Mouse (Mus musculus) CH12.LX (cell line): Measurements from ENCODE around the gene Lrrc58. TPM values are rescaled to one million over a fixed set of nuclear protein-coding genes. Genes with fewer than 3 reads are reported as not detected.

Experiments
- DNase-seq: peaks from one replicate; pipeline ENCODE4 v3.0.0-alpha.2; 2013; ENCODE audit errors: extremely low read depth
- H3K27ac ChIP-seq: 2 replicates; pipeline ENCODE4 v1.5.1; 2012; ENCODE audit warnings: low read depth, mild to moderate bottlenecking, control low read depth, moderate library complexity; ENCODE audit not compliant: insufficient read depth
- H3K27me3 ChIP-seq: replicated peaks from 2 replicates; pipeline ENCODE3; 2012; ENCODE audit warnings: inconsistent platforms
- H3K36me3 ChIP-seq, 2 experiments: replicated peaks in 1 of 2; 2 replicates each; pipeline versions ENCODE3 to v1.6.1; 2012; ENCODE audit warnings: inconsistent platforms in 1 of 2, low read length in 1 of 2, mild to moderate bottlenecking in 1 of 2, mixed read lengths in 1 of 2, moderate library complexity in 1 of 2; ENCODE audit not compliant: control insufficient read depth in 1 of 2, insufficient read depth in 1 of 2
- H3K4me1 ChIP-seq, 2 experiments: 2 replicates each; pipeline ENCODE4 v1.6.1; 2012; ENCODE audit warnings: inconsistent platforms in 1 of 2, moderate library complexity in 1 of 2; ENCODE audit not compliant: insufficient read depth in 2 of 2, control insufficient read depth in 1 of 2
- H3K4me2 ChIP-seq: 2 replicates; pipeline ENCODE4 v1.6.1; 2012; ENCODE audit warnings: low read depth, mild to moderate bottlenecking, control low read depth; ENCODE audit not compliant: poor library complexity, insufficient read depth, severe bottlenecking
- H3K4me3 ChIP-seq, 3 experiments: fragments of 150-350 bp in 1 of 3; sonication (generic) in 1 of 3; replicated peaks in 1 of 3; 2 replicates each; pipeline versions ENCODE3 to v1.5.1; 2011 to 2012; ENCODE audit warnings: low read depth in 2 of 3, low read length in 2 of 3, mild to moderate bottlenecking in 2 of 3, moderate library complexity in 2 of 3, control low read depth in 1 of 3, improper control_type of control experiment in 1 of 3, inconsistent platforms in 1 of 3, mixed read lengths in 1 of 3; ENCODE audit not compliant: poor library complexity in 1 of 3
- H3K79me2 ChIP-seq: replicated peaks from 2 replicates; pipeline ENCODE4 v1.6.1; 2012; ENCODE audit warnings: mild to moderate bottlenecking, moderate library complexity; ENCODE audit not compliant: control insufficient read depth, poor library complexity, insufficient read depth, severe bottlenecking; ENCODE audit errors: extremely low read depth
- H3K9ac ChIP-seq: 2 replicates; pipeline ENCODE4 v1.6.1; 2012; ENCODE audit warnings: low read depth, mild to moderate bottlenecking, control low read depth, moderate library complexity; ENCODE audit not compliant: insufficient read depth
- H3K9me3 ChIP-seq: replicated peaks from 2 replicates; pipeline ENCODE3; 2012; ENCODE audit warnings: low read length, inconsistent platforms, mixed read lengths
- E2F4 ChIP-seq: IDR thresholded peaks from 2 replicates; pipeline ENCODE4 v1.6.1; 2011; ENCODE audit warnings: low read depth, low read length, improper control_type of control experiment; ENCODE audit not compliant: insufficient replicate concordance
- ELF1 ChIP-seq: IDR thresholded peaks from 2 replicates; pipeline ENCODE4 v1.6.1; 2014; ENCODE audit warnings: low read depth, mild to moderate bottlenecking, inconsistent platforms, low read length, improper control_type of control experiment
- EP300 ChIP-seq: IDR thresholded peaks from 2 replicates; pipeline ENCODE4 v1.6.1; 2011; ENCODE audit warnings: low read length, improper control_type of control experiment
- IRF4 ChIP-seq: IDR thresholded peaks from 2 replicates; pipeline ENCODE4 v1.6.1; 2014; ENCODE audit warnings: low read depth, mild to moderate bottlenecking, inconsistent platforms, low read length, improper control_type of control experiment
- JUND ChIP-seq: conservative IDR thresholded peaks from 2 replicates; pipeline ENCODE4 v1.6.1; 2011; ENCODE audit warnings: low read depth, low read length, improper control_type of control experiment
- MAFK ChIP-seq: IDR thresholded peaks from 2 replicates; pipeline ENCODE4 v1.6.1; 2011; ENCODE audit warnings: low read length, improper control_type of control experiment; ENCODE audit not compliant: insufficient replicate concordance
- POLR2AphosphoS2 ChIP-seq: IDR thresholded peaks from 2 replicates; pipeline ENCODE4 v1.6.1; 2011; ENCODE audit warnings: low read depth, low read length, improper control_type of control experiment
- RAD21 ChIP-seq: IDR thresholded peaks from 2 replicates; pipeline ENCODE4 v1.6.1; 2011; ENCODE audit warnings: low read depth, mild to moderate bottlenecking, low read length, improper control_type of control experiment, moderate library complexity
- RCOR1 ChIP-seq: conservative IDR thresholded peaks from 2 replicates; pipeline ENCODE4 v1.6.1; 2012; ENCODE audit warnings: low read depth, mild to moderate bottlenecking, inconsistent platforms, low read length, improper control_type of control experiment
- SIN3A ChIP-seq: IDR thresholded peaks from 2 replicates; pipeline ENCODE4 v1.6.1; 2012; ENCODE audit warnings: low read length, improper control_type of control experiment, inconsistent platforms
- SMC3 ChIP-seq: IDR thresholded peaks from 2 replicates; pipeline ENCODE4 v1.6.1; 2011; ENCODE audit warnings: low read depth, low read length, improper control_type of control experiment
- TBP ChIP-seq: conservative IDR thresholded peaks from 2 replicates; pipeline ENCODE4 v1.6.1; 2011; ENCODE audit warnings: low read depth, low read length, improper control_type of control experiment
- UBTF ChIP-seq: IDR thresholded peaks from 2 replicates; pipeline ENCODE4 v1.6.1; 2012; ENCODE audit warnings: low read depth, mild to moderate bottlenecking, inconsistent platforms, low read length, improper control_type of control experiment, moderate library complexity
- USF1 ChIP-seq: IDR thresholded peaks from 2 replicates; pipeline ENCODE4 v1.6.1; 2014; ENCODE audit warnings: low read depth, mild to moderate bottlenecking, inconsistent platforms, low read length, improper control_type of control experiment
- USF2 ChIP-seq: conservative IDR thresholded peaks from 2 replicates; pipeline ENCODE4 v1.6.1; 2011; ENCODE audit warnings: low read depth, low read length, improper control_type of control experiment
- ZC3H11A ChIP-seq: IDR thresholded peaks from 2 replicates; pipeline ENCODE4 v1.6.1; 2012; ENCODE audit warnings: low read depth, mild to moderate bottlenecking, inconsistent platforms, low read length, improper control_type of control experiment
- ZKSCAN1 ChIP-seq: IDR thresholded peaks from 2 replicates; pipeline ENCODE4 v1.6.1; 2012; ENCODE audit warnings: low read depth, inconsistent platforms, low read length, improper control_type of control experiment, borderline replicate concordance
- ZNF384 ChIP-seq: IDR thresholded peaks from 2 replicates; pipeline ENCODE4 v1.6.1; 2012; ENCODE audit warnings: low read depth, low read length, improper control_type of control experiment, inconsistent platforms
- dilution Hi-C: fragments of 300-500 bp; cut with MboI; formaldehyde crosslinking; loops from 2 replicates; pipeline ENCODE4 v1.14.3; 2020; ENCODE audit warnings: low sequenced_read_pairs; ENCODE audit not compliant: extremely low pct_unique_long_range_greater_than_20kb, extremely low pct_ligation_motif_present
- in situ Hi-C: fragments of 300-500 bp; cut with MboI; formaldehyde crosslinking; loops from 3 replicates; pipeline ENCODE4 v1.14.3; 2019; ENCODE audit warnings: low sequenced_read_pairs, low pct_ligation_motif_present, low pct_unique_long_range_greater_than_20kb, mixed read lengths
- polyA plus RNA-seq: library from polyadenylated mRNA; unstranded; fragments of >175 nt; gene quantifications from 2 replicates; pipeline ENCODE4 v1.2.1, GENCODE M21; 2012; ENCODE audit warnings: low read depth; ENCODE audit not compliant: insufficient read length
- total RNA-seq, 2 experiments: library from RNA; depleted of rRNA; stranded (reverse); fragments of 300-350 nt in 1 of 2; fragments of >200 nt in 1 of 2; gene quantifications; 2 replicates each; pipeline ENCODE4 v1.2.3; 2012 to 2014

Gene Lrrc58
- total and polyA plus RNA-seq, 3 experiments = 17.4 to 30.8 (median 28.4) TPM

GRCm38 (mm10) chr16:37856327-37856726, 11.9 kb upstream of the Lrrc58 start:
- in situ Hi-C loops (no loop called here), dilution Hi-C loops (no loop called here)
- Histone ChIP-seq H3K27ac (no peak overlapping the region), H3K27me3 (no peaks in the 10 kb centered on the region), H3K4me3 (no peak overlapping the region), H3K4me2 (no peak overlapping the region), H3K9ac (no peak overlapping the region), H3K9me3 (no peaks in the 10 kb centered on the region), H3K79me2 (no peaks in the 10 kb centered on the region), H3K4me1 (peaks cover 7 to 12% of the 10 kb centered on the region in 2 experiments), H3K36me3 (no peaks in the 10 kb centered on the region)
- DNase-seq = no peak
- TF ChIP-seq TBP (no peak), ZNF384 (no peak), ZC3H11A (no peak), USF1 (no peak), E2F4 (no peak), SMC3 (no peak)

- Histone ChIP-seq H3K36me3 (no peaks in the 10 kb centered on the region), H3K79me2 (no peaks in the 10 kb centered on the region), H3K4me3 (no peak overlapping the region), H3K9ac (no peak overlapping the region), H3K4me1 (peaks cover 7 to 12% of the 10 kb centered on the region in 2 experiments), H3K27ac (no peak overlapping the region), H3K27me3 (no peaks in the 10 kb centered on the region), H3K9me3 (peaks cover 4% of the 10 kb centered on the region), H3K4me2 (no peak overlapping the region)
- DNase-seq = no peak
- no peak for TF ChIP-seq POLR2AphosphoS2
- TF ChIP-seq RAD21 = no peak
- TF ChIP-seq USF2 = no peak
- TF ChIP-seq ELF1 = no peak
- no peak for TF ChIP-seq UBTF
- TF ChIP-seq EP300 = no peak
- TF ChIP-seq RCOR1 = no peak
- TF ChIP-seq MAFK = no peak
- TF ChIP-seq IRF4 = no peak
- TF ChIP-seq SIN3A = no peak
- TF ChIP-seq ZKSCAN1 = no peak
- TF ChIP-seq JUND = no peak
- dilution Hi-C loops (no loop called here), in situ Hi-C loops (no loop called here)
These were observed 10.7 kb upstream of the Lrrc58 start for GRCm38 (mm10) chr16:37857495-37857894.
